Mouse (Mus musculus): Measurements from ENCODE around the gene C2cd4b. TPM values are rescaled to one million over a fixed set of nuclear protein-coding genes. Genes with fewer than 3 reads are reported as not detected.

C2cd4b gene
- polyA plus RNA-seq (2012; fragmentation: generic; extraction: Trizol) = not detected

GRCm38 (mm10) chr9:67759163-67759955 lies at the start of gene C2cd4b:
C2cd4b (plus strand) TSS chr9:67759437.
- Histone ChIP-seq H3K4me3 (no peak within 1 kb of the TSS), H3K27me3 (ENCODE audit: control insufficient read depth, insufficient read depth, insufficient read length) (peaks cover 53% of the 10 kb centered on the region), H3K4me2 (ENCODE audit: low read depth) (no peak within 1 kb of the TSS), H3ac (ENCODE audit: control insufficient read depth, insufficient read length) (no peak within 1 kb of the TSS), H3K36me3 (ENCODE audit: control insufficient read depth, insufficient read depth) (no peaks in the 10 kb centered on the region), H3K79me2 (ENCODE audit: control insufficient read depth, insufficient read depth) (no peaks in the 10 kb centered on the region)
- no peak for TF ChIP-seq E2F4 (IDR thresholded peaks at IDR 0.05; ENCODE audit: insufficient read depth)

GRCm38 (mm10) chr9:67711051-67711877 lies 48.0 kb upstream of the C2cd4b start:
- no peaks in the 10 kb centered on the region for H3K79me2 ChIP-seq (ENCODE audit: control insufficient read depth, insufficient read depth)
- TF ChIP-seq SRF (IDR thresholded peaks at IDR 0.05; ENCODE audit: control insufficient read depth, insufficient read length, low read depth) = no peak
- TF ChIP-seq POLR2AphosphoS2 (IDR thresholded peaks at IDR 0.05; ENCODE audit: insufficient read length, low read depth) = no peak
- TF ChIP-seq USF1 (IDR thresholded peaks at IDR 0.05; ENCODE audit: low read depth) = no peak
- no peak for TF ChIP-seq E2F4 (IDR thresholded peaks at IDR 0.05; ENCODE audit: insufficient read depth)
- no peak for TF ChIP-seq MYOG (IDR thresholded peaks at IDR 0.05; ENCODE audit: control insufficient read depth in 1 of 3, insufficient read depth in 1 of 3, insufficient read length in 2 of 3, low read depth in 2 of 3)
- no peak for TF ChIP-seq POLR2A (IDR thresholded peaks at IDR 0.05; ENCODE audit: insufficient read length, low read depth)
- TF ChIP-seq TCF12 (IDR thresholded peaks at IDR 0.05; ENCODE audit: insufficient read depth, poor library complexity, severe bottlenecking) = no peak
- TF ChIP-seq MYOD1 (IDR thresholded peaks at IDR 0.05; ENCODE audit: control insufficient read depth in 1 of 3, insufficient read length in 2 of 3, low read depth in 2 of 3) = no peak
- TF ChIP-seq REST (IDR thresholded peaks at IDR 0.05; ENCODE audit: insufficient read depth, insufficient read length) = no peak
- TF ChIP-seq TCF3 (IDR thresholded peaks at IDR 0.05; ENCODE audit: insufficient read length, low read depth) = no peak
- TF ChIP-seq MAX (IDR thresholded peaks at IDR 0.05; ENCODE audit: low read depth) = no peak
- no peak for TF ChIP-seq CEBPB (IDR thresholded peaks at IDR 0.05; ENCODE audit: insufficient read depth, poor library complexity, severe bottlenecking)
- H3K36me3 ChIP-seq (ENCODE audit: control insufficient read depth, insufficient read depth) = no peaks in the 10 kb centered on the region
- no peak overlapping the region for H3K4me3 ChIP-seq
- no peak overlapping the region for H3ac ChIP-seq (ENCODE audit: control insufficient read depth, insufficient read length)
- H3K4me2 ChIP-seq (ENCODE audit: low read depth) = peak overlapping the region; percentile 49
- peaks cover 12% of the 10 kb centered on the region for H3K27me3 ChIP-seq (ENCODE audit: control insufficient read depth, insufficient read depth, insufficient read length)

GRCm38 (mm10) chr9:67712146-67712545 lies 47.1 kb upstream of the C2cd4b start:
- Histone ChIP-seq H3ac (ENCODE audit: control insufficient read depth, insufficient read length) (no peak overlapping the region), H3K36me3 (ENCODE audit: control insufficient read depth, insufficient read depth) (no peaks in the 10 kb centered on the region), H3K27me3 (ENCODE audit: control insufficient read depth, insufficient read depth, insufficient read length) (peaks cover 12% of the 10 kb centered on the region), H3K79me2 (ENCODE audit: control insufficient read depth, insufficient read depth) (no peaks in the 10 kb centered on the region), H3K4me3 (no peak overlapping the region), H3K4me2 (ENCODE audit: low read depth) (peak overlapping the region; percentile 49)
- TF ChIP-seq SRF (IDR thresholded peaks at IDR 0.05; ENCODE audit: control insufficient read depth, insufficient read length, low read depth) (no peak), CEBPB (IDR thresholded peaks at IDR 0.05; ENCODE audit: insufficient read depth, poor library complexity, severe bottlenecking) (no peak), REST (IDR thresholded peaks at IDR 0.05; ENCODE audit: insufficient read depth, insufficient read length) (no peak), MYOD1 (IDR thresholded peaks at IDR 0.05; ENCODE audit: control insufficient read depth in 1 of 3, insufficient read length in 2 of 3, low read depth in 2 of 3) (no peak), POLR2AphosphoS2 (IDR thresholded peaks at IDR 0.05; ENCODE audit: insufficient read length, low read depth) (no peak), POLR2A (IDR thresholded peaks at IDR 0.05; ENCODE audit: insufficient read length, low read depth) (no peak), MYOG (IDR thresholded peaks at IDR 0.05; ENCODE audit: control insufficient read depth in 1 of 3, insufficient read depth in 1 of 3, insufficient read length in 2 of 3, low read depth in 2 of 3) (no peak), TCF3 (IDR thresholded peaks at IDR 0.05; ENCODE audit: insufficient read length, low read depth) (no peak), E2F4 (IDR thresholded peaks at IDR 0.05; ENCODE audit: insufficient read depth) (no peak), USF1 (IDR thresholded peaks at IDR 0.05; ENCODE audit: low read depth) (no peak), MAX (IDR thresholded peaks at IDR 0.05; ENCODE audit: low read depth) (no peak)

- Histone ChIP-seq H3ac (ENCODE audit: control insufficient read depth, insufficient read length) (no peak overlapping the region), H3K36me3 (ENCODE audit: control insufficient read depth, insufficient read depth) (no peaks in the 10 kb centered on the region), H3K4me3 (no peak overlapping the region), H3K79me2 (ENCODE audit: control insufficient read depth, insufficient read depth) (no peaks in the 10 kb centered on the region), H3K27me3 (ENCODE audit: control insufficient read depth, insufficient read depth, insufficient read length) (no peaks in the 10 kb centered on the region), H3K4me2 (ENCODE audit: low read depth) (no peak overlapping the region)
- TF ChIP-seq USF1 (IDR thresholded peaks at IDR 0.05; ENCODE audit: low read depth) = no peak
- TF ChIP-seq MAX (IDR thresholded peaks at IDR 0.05; ENCODE audit: low read depth) = no peak
- TF ChIP-seq CEBPB (IDR thresholded peaks at IDR 0.05; ENCODE audit: insufficient read depth, poor library complexity, severe bottlenecking) = no peak
- no peak for TF ChIP-seq SRF (IDR thresholded peaks at IDR 0.05; ENCODE audit: control insufficient read depth, insufficient read length, low read depth)
- no peak for TF ChIP-seq POLR2A (IDR thresholded peaks at IDR 0.05; ENCODE audit: insufficient read length, low read depth)
- TF ChIP-seq TCF12 (IDR thresholded peaks at IDR 0.05; ENCODE audit: insufficient read depth, poor library complexity, severe bottlenecking) = no peak
- TF ChIP-seq TCF3 (IDR thresholded peaks at IDR 0.05; ENCODE audit: insufficient read length, low read depth) = no peak
- no peak for TF ChIP-seq MYOG (IDR thresholded peaks at IDR 0.05; ENCODE audit: control insufficient read depth in 1 of 3, insufficient read depth in 1 of 3, insufficient read length in 2 of 3, low read depth in 2 of 3)
- no peak for TF ChIP-seq MYOD1 (IDR thresholded peaks at IDR 0.05; ENCODE audit: control insufficient read depth in 1 of 3, insufficient read length in 2 of 3, low read depth in 2 of 3)
- TF ChIP-seq REST (IDR thresholded peaks at IDR 0.05; ENCODE audit: insufficient read depth, insufficient read length) = no peak
- TF ChIP-seq POLR2AphosphoS2 (IDR thresholded peaks at IDR 0.05; ENCODE audit: insufficient read length, low read depth) = no peak
- TF ChIP-seq E2F4 (IDR thresholded peaks at IDR 0.05; ENCODE audit: insufficient read depth) = no peak
Observed at GRCm38 (mm10) chr9:67717081-67717480, 42.2 kb upstream of the C2cd4b start.
